Mouse (Mus musculus) ES-Bruce4 (cell line): ENCODE measurements around the gene Pdik1l.

Experiments used
- CTCF ChIP-seq: IDR thresholded peaks from one replicate; pipeline ENCODE4 v1.8.1; 2011; ENCODE audit warnings: low read depth, low read length
- POLR2A ChIP-seq: IDR thresholded peaks from one replicate; pipeline ENCODE4 v1.8.1; 2011; ENCODE audit warnings: low read length; ENCODE audit not compliant: insufficient read depth

DNA sequence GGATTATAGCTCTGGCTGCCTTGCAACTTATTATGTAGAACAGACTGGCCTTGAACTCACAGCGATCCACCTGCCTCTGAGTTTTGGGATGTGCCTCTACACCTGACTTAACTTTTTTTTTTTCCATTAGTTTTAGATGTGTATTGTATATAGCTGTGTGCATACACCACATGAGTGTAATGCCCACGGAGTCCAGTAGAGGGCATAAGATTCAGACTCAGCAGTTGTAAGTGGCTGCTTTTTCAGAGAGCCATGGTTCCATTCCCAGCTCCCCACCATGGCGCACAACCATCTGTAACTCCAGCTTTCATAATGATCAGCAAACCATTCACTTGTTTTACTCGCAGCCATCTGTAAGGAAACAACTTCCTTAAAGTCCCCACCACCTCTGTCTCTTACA is 8.8 kb upstream of the Pdik1l start:
- TF ChIP-seq POLR2A, result no peak
- no peak for TF ChIP-seq CTCF
